Mouse (Mus musculus) heart, embryonic 16.5 days (tissue): Measurements from ENCODE around the gene Clic1. TPM values are rescaled to one million over a fixed set of nuclear protein-coding genes. Genes with fewer than 3 reads are reported as not detected.

ENCODE experiments used
- ATAC-seq: fragments of 200-750 bp; cut with Nextera tagmentation; replicated peaks from 2 replicates; pipeline ENCODE4 v1.8.0; 2017; ENCODE audit warnings: moderate number of reproducible peaks; ENCODE audit not compliant: insufficient read depth, low FRiP score; ENCODE audit errors: extremely low read depth
- H3K27ac ChIP-seq: fragments of 300-500 bp; sonication (generic); 2 replicates; pipeline ENCODE4 v1.5.1; 2014; ENCODE audit warnings: mild to moderate bottlenecking, low read length, control low read depth, moderate library complexity
- H3K27me3 ChIP-seq: fragments of 300-500 bp; sonication (generic); 2 replicates; pipeline ENCODE4 v1.6.1; 2014; ENCODE audit warnings: low read length, mixed read lengths; ENCODE audit not compliant: control insufficient read depth, insufficient read depth
- H3K36me3 ChIP-seq: fragments of 300-500 bp; sonication (generic); 2 replicates; pipeline ENCODE4 v1.6.1; 2014; ENCODE audit not compliant: control insufficient read depth, insufficient read depth
- H3K4me1 ChIP-seq: fragments of 300-500 bp; sonication (generic); 2 replicates; pipeline ENCODE4 v1.6.1; 2014; ENCODE audit warnings: low read length, mixed read lengths; ENCODE audit not compliant: control insufficient read depth, insufficient read depth
- H3K4me2 ChIP-seq: fragments of 300-500 bp; sonication (generic); 2 replicates; pipeline ENCODE4 v1.6.1; 2014; ENCODE audit warnings: low read depth, mild to moderate bottlenecking, control low read depth, low read length
- H3K4me3 ChIP-seq: fragments of 300-500 bp; sonication (generic); 2 replicates; pipeline ENCODE4 v1.5.1; 2014; ENCODE audit warnings: mild to moderate bottlenecking, control low read depth, low read length
- H3K9ac ChIP-seq: fragments of 300-500 bp; sonication (generic); 2 replicates; pipeline ENCODE4 v1.6.1; 2014; ENCODE audit warnings: low read length, control low read depth
- H3K9me3 ChIP-seq: fragments of 300-500 bp; sonication (generic); replicated peaks from 2 replicates; pipeline ENCODE4 v1.6.1; 2016; ENCODE audit warnings: low read length; ENCODE audit not compliant: control insufficient read depth
- WGBS: fragments of 180-500 bp; shearing (Covaris S2); extraction: QIAGEN DNeasy Blood & Tissue Kit; methylation state at CpG from one replicate; pipeline ENCODE4 v1.1.7; 2014; 5-methylcytosine and 5-hydroxymethylcytosine counted together
- polyA plus RNA-seq: library from polyadenylated mRNA; unstranded; fragments of >200 nt; fragmentation: Nextera tagmentation; extraction: Ambion mirVana; gene quantifications from 2 replicates; pipeline ENCODE4 v1.2.1, GENCODE M21; 2015

Clic1 gene
- polyA plus RNA-seq, 1 experiment from 2014 or later: 372 TPM

DNA sequence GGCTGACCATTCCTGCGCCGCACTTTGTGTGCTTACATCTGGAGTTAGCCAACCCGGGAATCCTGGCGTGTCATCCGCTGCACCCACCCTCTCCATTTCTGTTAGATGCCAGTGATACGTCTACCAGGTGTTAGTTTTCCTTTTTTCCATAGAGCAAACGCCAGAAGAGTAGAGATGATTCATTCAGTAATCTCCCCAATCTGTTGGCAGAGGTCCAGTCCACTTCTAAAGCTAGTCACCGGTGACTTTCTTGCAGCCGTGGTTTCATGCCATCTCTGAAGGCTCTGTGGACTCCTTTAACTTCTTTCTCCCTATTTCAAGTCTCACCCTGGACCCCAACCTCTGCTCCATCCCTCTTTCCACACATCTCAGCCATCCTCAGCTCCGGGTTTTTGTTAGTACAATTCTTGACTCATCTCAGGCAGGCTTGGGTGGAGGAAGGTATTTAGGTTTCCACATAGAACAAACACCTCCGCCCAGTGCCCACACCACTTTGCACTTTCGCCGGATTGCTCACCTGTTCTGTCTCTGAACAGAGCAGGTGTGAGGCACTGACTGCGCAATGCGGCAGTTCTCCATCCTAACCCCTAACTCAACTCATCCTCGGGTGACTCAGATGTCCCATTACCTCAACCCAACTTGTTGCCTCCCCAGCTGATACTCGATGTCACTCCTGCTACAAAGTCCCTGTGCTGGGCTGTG is 18.6 kb downstream of the Clic1 start:
- H3K36me3 ChIP-seq: no peaks in the 10 kb centered on the region
- ATAC-seq: no peak
- H3K9ac ChIP-seq: no peak overlapping the region
- H3K27ac ChIP-seq: no peak overlapping the region
- no peak overlapping the region for H3K4me2 ChIP-seq
- no peaks in the 10 kb centered on the region for H3K9me3 ChIP-seq
- WGBS: 66% methylated on average over 17 of the region's 17 CpGs
- H3K4me1 ChIP-seq: peaks cover 13% of the 10 kb centered on the region
- no peak overlapping the region for H3K4me3 ChIP-seq
- H3K27me3 ChIP-seq: peaks cover 28% of the 10 kb centered on the region

DNA sequence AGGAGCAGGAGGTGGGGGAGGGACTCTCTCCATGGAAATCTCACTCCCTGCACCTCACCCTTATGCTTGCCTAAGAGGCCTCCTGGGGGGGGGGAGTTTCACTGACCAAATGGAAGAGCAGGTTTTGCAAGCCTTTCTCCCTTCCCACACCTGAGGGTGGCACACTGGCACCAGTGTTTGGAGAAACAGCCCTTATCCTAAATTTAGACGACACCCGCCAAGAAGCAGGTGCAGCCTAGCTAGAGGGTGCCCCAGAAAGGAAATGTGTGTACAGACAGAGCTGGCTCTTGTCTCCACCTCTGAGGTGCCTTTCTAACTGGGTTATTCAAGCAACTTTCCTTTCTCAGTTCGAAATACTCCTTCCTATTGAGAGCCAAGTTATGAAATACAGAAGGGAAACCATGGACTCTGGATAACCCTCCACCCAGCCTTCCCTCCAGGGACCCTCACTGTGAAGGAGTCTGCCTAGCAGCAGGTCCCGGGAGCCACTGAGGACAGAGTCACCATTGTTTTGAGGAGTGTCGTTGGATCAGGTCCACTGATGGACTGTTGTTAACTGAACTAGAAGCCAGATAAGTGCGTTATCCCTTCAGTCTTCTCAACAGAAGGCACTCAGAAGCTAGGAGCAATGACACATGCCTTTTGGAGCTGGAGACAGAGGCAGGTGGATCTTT is 20.9 kb downstream of the Clic1 start:
- Histone ChIP-seq H3K4me2 (no peak overlapping the region), H3K4me1 (peaks cover 5% of the 10 kb centered on the region), H3K9me3 (no peaks in the 10 kb centered on the region), H3K4me3 (no peak overlapping the region), H3K27ac (no peak overlapping the region), H3K27me3 (peaks cover 16% of the 10 kb centered on the region), H3K9ac (no peak overlapping the region), H3K36me3 (no peaks in the 10 kb centered on the region)
- ATAC-seq: no peak
- 36% methylated on average over 6 of the region's 6 CpGs for WGBS

DNA sequence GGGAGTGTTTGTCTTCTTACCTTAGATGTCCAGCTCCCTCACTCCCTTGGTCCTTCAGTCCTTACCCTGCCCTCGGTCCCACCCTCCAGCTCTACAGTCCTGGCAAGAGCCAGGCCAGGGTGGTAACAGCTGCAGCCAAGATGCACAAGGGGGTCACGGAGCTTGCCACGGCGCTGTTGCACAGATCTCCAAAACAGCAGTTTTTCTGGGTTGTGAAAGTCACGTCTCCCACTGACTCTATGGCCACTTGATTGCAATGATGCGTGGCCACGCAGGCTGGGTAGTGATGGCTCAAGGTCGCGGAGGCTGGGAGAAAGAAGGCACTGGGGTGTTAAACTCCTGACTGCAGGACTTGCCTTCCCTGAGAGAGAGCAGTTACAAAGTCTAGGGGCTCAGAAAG is 21.7 kb downstream of the Clic1 start:
- Histone ChIP-seq H3K36me3 (no peaks in the 10 kb centered on the region), H3K4me1 (peaks cover 5% of the 10 kb centered on the region; the same call in 1 of the 2 replicates), H3K4me2 (no peak overlapping the region), H3K9ac (no peak overlapping the region), H3K9me3 (no peaks in the 10 kb centered on the region), H3K4me3 (no peak overlapping the region), H3K27ac (no peak overlapping the region), H3K27me3 (peaks cover 9% of the 10 kb centered on the region)
- no peak for ATAC-seq
- WGBS: 75% methylated on average over 9 of the region's 9 CpGs

DNA sequence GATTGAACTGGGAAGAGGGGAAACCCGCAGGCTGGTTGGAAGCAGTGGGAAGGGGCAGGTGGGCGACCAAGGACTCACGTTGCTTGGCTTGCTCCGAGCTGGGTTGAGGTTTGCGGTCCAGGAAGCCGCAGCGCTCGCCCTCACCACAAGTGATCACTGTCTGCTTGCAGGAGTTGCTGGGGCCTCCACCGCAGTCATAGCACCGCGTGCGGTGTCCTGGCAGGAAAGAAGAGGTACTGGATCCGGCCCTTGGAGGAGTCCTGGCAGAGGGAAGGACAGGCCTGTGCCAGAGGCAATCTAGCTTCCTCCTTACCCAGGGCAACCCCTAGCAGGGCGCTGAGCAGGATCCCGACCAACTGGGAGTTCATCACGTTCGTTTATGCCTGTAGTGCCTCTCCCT is 24.3 kb downstream of the Clic1 start:
- no peak overlapping the region for H3K4me2 ChIP-seq
- H3K27me3 ChIP-seq: no peaks in the 10 kb centered on the region
- peaks cover 14% of the 10 kb centered on the region for H3K4me1 ChIP-seq
- ATAC-seq: no peak
- no peak overlapping the region for H3K9ac ChIP-seq
- no peaks in the 10 kb centered on the region for H3K9me3 ChIP-seq
- H3K36me3 ChIP-seq: no peaks in the 10 kb centered on the region
- no peak overlapping the region for H3K4me3 ChIP-seq
- WGBS: 48% methylated on average over 17 of the region's 17 CpGs
- no peak overlapping the region for H3K27ac ChIP-seq

DNA sequence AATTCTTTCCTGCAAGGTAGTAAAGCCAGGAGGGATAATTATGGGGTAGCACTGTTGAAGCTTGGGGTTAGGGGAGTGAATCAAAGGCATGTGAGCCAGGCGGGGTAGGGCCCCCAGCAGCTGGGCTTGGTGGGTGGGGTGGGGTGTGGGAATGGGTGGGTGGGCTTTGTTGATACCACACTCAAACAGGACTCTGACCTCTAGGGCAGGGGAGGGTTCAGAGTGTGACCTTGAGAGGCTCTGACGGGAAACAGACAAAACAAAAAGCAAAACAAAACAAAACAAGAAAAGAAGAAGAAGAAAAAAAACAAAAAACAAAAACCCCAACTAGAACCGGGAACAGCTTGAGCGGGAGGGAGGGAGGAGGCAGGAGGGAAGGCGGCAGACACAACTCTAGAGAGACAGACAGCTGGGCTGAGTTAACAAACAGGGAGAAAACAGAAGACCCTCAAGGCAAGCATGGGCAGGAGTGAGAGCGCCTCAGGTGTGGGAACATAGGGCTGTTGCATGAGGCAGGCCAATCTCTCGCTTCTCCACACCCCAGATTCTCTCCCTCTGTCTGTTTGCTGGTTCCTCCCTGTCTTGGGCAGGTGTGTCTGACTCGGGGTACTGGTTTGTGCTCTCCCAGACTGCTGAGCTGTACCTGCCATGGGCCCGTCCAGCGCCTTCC is 26.9 kb downstream of the Clic1 start, which contains the start of gene Ly6g6e:
Ly6g6e (plus strand) TSS at position 396 of the 670 bp plus-strand sequence.
- peak within 1 kb of the TSS; percentile 60 for H3K9ac ChIP-seq
- H3K27me3 ChIP-seq: no peaks in the 10 kb centered on the region
- H3K4me2 ChIP-seq: peak within 1 kb of the TSS; percentile 60
- H3K4me1 ChIP-seq: peaks cover 21% of the 10 kb centered on the region
- H3K27ac ChIP-seq: 0 out of 2 replicates have a peak within 1 kb of the TSS, but pooled peaks have one; percentile 2
- 44% methylated on average over 10 of the region's 10 CpGs for WGBS
- H3K4me3 ChIP-seq: peak within 1 kb of the TSS; percentile 36
- H3K9me3 ChIP-seq: no peaks in the 10 kb centered on the region
- no peak for ATAC-seq
- H3K36me3 ChIP-seq: no peaks in the 10 kb centered on the region

DNA sequence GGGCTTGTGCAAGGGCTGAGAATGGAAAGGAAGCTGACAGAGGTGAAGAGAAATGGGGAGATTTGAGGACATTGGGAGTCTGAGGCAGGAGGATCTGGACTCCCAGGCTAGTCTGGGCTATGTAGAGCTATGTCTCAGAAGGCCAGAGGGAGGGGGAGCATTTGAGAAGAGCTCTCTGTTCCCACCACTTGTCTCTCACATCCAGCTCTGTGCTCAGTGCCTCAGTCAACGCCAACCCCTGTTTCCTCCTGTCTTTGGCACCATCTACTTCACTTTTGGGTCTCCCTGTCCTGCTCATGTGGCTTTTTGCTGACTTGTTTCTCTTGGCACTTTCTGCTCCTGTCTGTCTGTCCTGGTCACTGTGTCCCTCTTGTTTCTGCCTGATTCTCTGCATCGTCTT is 27.5 kb downstream of the Clic1 start:
- H3K36me3 ChIP-seq: no peaks in the 10 kb centered on the region
- H3K4me3 ChIP-seq: peak overlapping the region; percentile 36
- WGBS: 40% methylated on average over 2 of the region's 2 CpGs
- H3K27me3 ChIP-seq: no peaks in the 10 kb centered on the region
- ATAC-seq: no peak
- peak overlapping the region; percentile 60 for H3K9ac ChIP-seq
- no peaks in the 10 kb centered on the region for H3K9me3 ChIP-seq
- H3K27ac ChIP-seq: 0 out of 2 replicates have a peak overlapping the region, but pooled peaks have one; percentile 2
- peak overlapping the region; percentile 60 for H3K4me2 ChIP-seq
- peaks cover 21% of the 10 kb centered on the region for H3K4me1 ChIP-seq

DNA sequence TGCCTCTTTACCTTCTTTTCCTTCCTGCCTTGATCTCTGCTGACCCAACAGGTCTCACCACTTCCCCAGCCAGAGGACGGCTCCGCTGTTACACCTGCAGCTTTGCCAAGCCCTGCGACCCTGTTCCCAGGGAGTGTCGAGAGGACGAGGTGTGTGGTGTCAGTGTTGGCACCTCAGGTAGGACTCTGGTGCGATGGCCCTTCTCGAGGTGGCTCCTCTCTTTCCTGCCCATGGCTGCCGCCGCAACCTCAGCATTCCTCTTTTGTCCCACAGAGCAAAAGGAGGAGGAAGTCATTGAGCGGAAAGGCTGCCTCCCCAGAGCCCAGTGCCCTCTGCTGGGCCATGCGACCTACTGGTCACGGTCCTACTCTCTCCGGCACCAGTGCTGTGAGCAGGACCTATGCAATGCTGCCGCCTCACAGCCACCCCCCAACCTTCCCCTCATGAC is 28.0 kb downstream of the Clic1 start, which contains the start of gene Ly6g6d:
Ly6g6d (minus strand) TSS at position 280 of the 448 bp plus-strand sequence.
- WGBS: 12% methylated on average over 14 of the region's 14 CpGs
- H3K27ac ChIP-seq: 0 out of 2 replicates have a peak within 1 kb of the TSS, but pooled peaks have one; percentile 2
- no peaks in the 10 kb centered on the region for H3K9me3 ChIP-seq
- no peaks in the 10 kb centered on the region for H3K27me3 ChIP-seq
- peak within 1 kb of the TSS; percentile 36 for H3K4me3 ChIP-seq
- peak within 1 kb of the TSS; percentile 60 for H3K4me2 ChIP-seq
- H3K9ac ChIP-seq: peak within 1 kb of the TSS; percentile 60
- no peaks in the 10 kb centered on the region for H3K36me3 ChIP-seq
- peak; percentile 77 for ATAC-seq
- peaks cover 21% of the 10 kb centered on the region for H3K4me1 ChIP-seq

DNA sequence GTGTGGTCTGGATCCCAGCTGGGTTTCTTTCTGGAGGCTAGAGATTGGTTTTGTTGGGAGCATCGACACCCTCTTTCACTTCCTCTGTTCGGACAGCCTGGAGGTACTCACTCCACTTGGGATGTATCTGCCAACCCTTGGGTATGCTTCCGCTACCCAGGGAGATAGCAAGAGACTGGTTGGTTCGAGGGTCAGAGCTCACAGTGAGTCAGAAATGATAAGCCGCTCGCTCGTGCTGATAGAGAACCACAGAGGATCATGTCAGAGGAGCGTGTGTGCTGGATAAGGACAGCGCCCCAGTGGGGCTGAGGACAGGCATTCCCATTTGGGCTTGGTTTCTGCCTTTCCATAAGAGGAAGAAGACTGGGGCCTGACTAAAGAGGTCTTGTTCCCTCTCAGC is 30.0 kb downstream of the Clic1 start:
- 0 out of 2 replicates have a peak overlapping the region, but pooled peaks have one; percentile 40 for H3K9ac ChIP-seq
- no peaks in the 10 kb centered on the region for H3K36me3 ChIP-seq
- H3K4me2 ChIP-seq: peak overlapping the region; percentile 53
- H3K9me3 ChIP-seq: no peaks in the 10 kb centered on the region
- peak overlapping the region; percentile 21 for H3K4me3 ChIP-seq
- WGBS: 16% methylated on average over 9 of the region's 9 CpGs
- H3K27ac ChIP-seq: no peak overlapping the region
- no peaks in the 10 kb centered on the region for H3K27me3 ChIP-seq
- H3K4me1 ChIP-seq: peaks cover 21% of the 10 kb centered on the region
- ATAC-seq: peak; percentile 44; the same call in 1 of the 2 replicates
